Mouse (Mus musculus) thymus, postnatal 0 days (tissue): ENCODE measurements around the gene Pyy. TPM values are rescaled to one million over a fixed set of nuclear protein-coding genes. Genes with fewer than 3 reads are reported as not detected.

Experiments used
- polyA plus RNA-seq: library from polyadenylated mRNA; unstranded; fragments of >200 nt; fragmentation: Nextera tagmentation; extraction: Ambion mirVana; gene quantifications from 2 replicates; pipeline ENCODE4 v1.2.1, GENCODE M21; 2015

Gene Pyy
- polyA plus RNA-seq, 1 experiment from 2014 or later = 10.9 TPM

Other genes starting within 250 kb of the Pyy start
- 2.8 and 3.6 TPM in 2 replicates for gene Meox1, start 213.5 kb downstream of the Pyy start, polyA plus RNA-seq
- gene Sost, start 140.8 kb downstream of the Pyy start, polyA plus RNA-seq = 0.08 and 0.66 TPM in 2 replicates
- gene Cfap97d1, start 123.6 kb downstream of the Pyy start, polyA plus RNA-seq = not detected in 2 replicates
- 5.6 and 5.8 TPM in 2 replicates for gene Dusp3, start 120.8 kb downstream of the Pyy start, polyA plus RNA-seq
- gene Mpp3, start 79.4 kb downstream of the Pyy start, polyA plus RNA-seq = 0.34 and 0.41 TPM in 2 replicates
- gene Cd300lg, start 66.3 kb downstream of the Pyy start, polyA plus RNA-seq = 7.4 and 8.0 TPM in 2 replicates
- 1.5 and 1.9 TPM in 2 replicates for gene Mpp2, start 19.3 kb downstream of the Pyy start, polyA plus RNA-seq
- gene Ppy, start 6.5 kb downstream of the Pyy start, polyA plus RNA-seq = 3.7 and 4.4 TPM in 2 replicates
- 0.18 TPM in 1 of 2 replicates, not detected in the other for gene Nags, start 37.7 kb upstream of the Pyy start, polyA plus RNA-seq
- 14.5 and 16.9 TPM in 2 replicates for gene Tmem101, start 48.6 kb upstream of the Pyy start, polyA plus RNA-seq
- gene Lsm12, start 77.5 kb upstream of the Pyy start, polyA plus RNA-seq = 140 and 164 TPM in 2 replicates
- gene G6pc3, start 81.8 kb upstream of the Pyy start, polyA plus RNA-seq = 16.1 and 16.2 TPM in 2 replicates
- 19.9 and 24.8 TPM in 2 replicates for gene Hdac5, start 122.3 kb upstream of the Pyy start, polyA plus RNA-seq
- gene BC030867, start 141.1 kb upstream of the Pyy start, polyA plus RNA-seq = 8.6 and 11.4 TPM in 2 replicates
- gene Asb16, start 160.9 kb upstream of the Pyy start, polyA plus RNA-seq = 0.07 TPM in 1 of 2 replicates, not detected in the other
- 41.1 and 45.1 TPM in 2 replicates for gene Tmub2, start 177.1 kb upstream of the Pyy start, polyA plus RNA-seq
- gene Atxn7l3, start 188.8 kb upstream of the Pyy start, polyA plus RNA-seq = 13.1 and 15.4 TPM in 2 replicates
- 95.2 and 96.8 TPM in 2 replicates for gene Ubtf, start 211.9 kb upstream of the Pyy start, polyA plus RNA-seq